Mouse (Mus musculus) heart, adult 2 months (tissue): ENCODE results near the gene Rb1. TPM values are rescaled to one million over a fixed set of nuclear protein-coding genes. Genes with fewer than 3 reads are reported as not detected.

Experiments
- DNase-seq, 2 experiments: peaks; one replicate each; pipeline ENCODE4 v3.0.0; 2021
- H3K27ac ChIP-seq: fragments of 200-600 bp; 2 replicates; pipeline ENCODE4 v1.8.1; 2022
- H3K27me3 ChIP-seq: fragments of 200-500 bp; 2 replicates; pipeline ENCODE4 v1.6.1; 2012; ENCODE audit warnings: mild to moderate bottlenecking, low read length, inconsistent platforms, mixed read lengths; ENCODE audit not compliant: control insufficient read depth, insufficient read depth
- H3K36me3 ChIP-seq: fragments of 200-500 bp; 2 replicates; pipeline ENCODE4 v1.6.1; 2012; ENCODE audit warnings: low read length, inconsistent platforms; ENCODE audit not compliant: control insufficient read depth, insufficient read depth
- H3K4me1 ChIP-seq: fragments of 200-500 bp; 2 replicates; pipeline ENCODE4 v1.6.1; 2011; ENCODE audit warnings: low read length; ENCODE audit not compliant: control insufficient read depth, insufficient read depth
- H3K4me3 ChIP-seq: fragments of 200-600 bp; 2 replicates; pipeline ENCODE4 v1.8.1; 2022
- H3K79me2 ChIP-seq: fragments of 200-500 bp; replicated peaks from 2 replicates; pipeline ENCODE4 v1.6.1; 2012; ENCODE audit warnings: mild to moderate bottlenecking, inconsistent platforms, low read length, moderate library complexity, mixed read lengths; ENCODE audit not compliant: control insufficient read depth, insufficient read depth
- H3K9ac ChIP-seq: fragments of 200-500 bp; 2 replicates; pipeline ENCODE4 v1.6.1; 2012; ENCODE audit warnings: low read depth, mild to moderate bottlenecking, control low read depth, inconsistent platforms, low read length, mixed read lengths
- CTCF ChIP-seq: fragments of 200-600 bp; IDR thresholded peaks from 2 replicates; pipeline ENCODE4 v1.8.1; 2022; ENCODE audit warnings: antibody characterized with exemption, mild to moderate bottlenecking, moderate library complexity
- EP300 ChIP-seq: fragments of 200-500 bp; IDR thresholded peaks from 2 replicates; pipeline ENCODE4 v1.6.1; 2011; ENCODE audit warnings: low read depth, low read length, control low read depth; ENCODE audit not compliant: insufficient read depth
- POLR2A ChIP-seq: fragments of 200-500 bp; IDR thresholded peaks from 2 replicates; pipeline ENCODE4 v1.6.1; 2011; ENCODE audit warnings: mild to moderate bottlenecking, low read depth, low read length, control low read depth; ENCODE audit not compliant: insufficient read depth
- WGBS: fragments of 180-500 bp; shearing (Covaris S2); methylation state at CpG from one replicate; pipeline ENCODE4 v1.1.7; 2018; 5-methylcytosine and 5-hydroxymethylcytosine counted together
- intact Hi-C: fragments of 180-260 bp; cut with DNase I; formaldehyde crosslinking; loops from one replicate; pipeline ENCODE4 v1.15.1; 2025
- polyA plus RNA-seq: library from polyadenylated mRNA; depleted of rRNA; stranded (reverse); fragments of >200 nt; gene quantifications from 2 replicates; pipeline ENCODE4 v1.2.3, GENCODE M21; 2012
- total RNA-seq, 2 experiments: library from RNA; stranded (reverse); gene quantifications; 2 replicates each; pipeline ENCODE4 v1.2.3; 2021

The Rb1 gene
- total and polyA plus RNA-seq, 3 experiments: 5.1 to 19.2 (median 18.2) TPM

GRCm38 (mm10) chr14:73169926-73170844 lies 155.4 kb downstream of the Rb1 start:
- intact Hi-C loops: loop anchor here (5.0 kb wide), 1 partner anchor 58 kb away; no protein-coding TSS in a partner anchor
- H3K4me1 ChIP-seq: no peaks in the 10 kb centered on the region
- H3K27me3 ChIP-seq: no peaks in the 10 kb centered on the region
- no peaks in the 10 kb centered on the region for H3K36me3 ChIP-seq
- H3K79me2 ChIP-seq: no peaks in the 10 kb centered on the region
- H3K27ac ChIP-seq: no peak overlapping the region
- no peak for DNase-seq
- H3K9ac ChIP-seq: no peak overlapping the region
- TF ChIP-seq POLR2A (no peak), EP300 (no peak), CTCF (no peak)
- WGBS: 91% methylated on average over 13 of the region's 13 CpGs
- no peak overlapping the region for H3K4me3 ChIP-seq

GRCm38 (mm10) chr14:73168605-73169004 lies 157.0 kb downstream of the Rb1 start:
- intact Hi-C loops: no loop called here
- H3K79me2 ChIP-seq: no peaks in the 10 kb centered on the region
- no peaks in the 10 kb centered on the region for H3K36me3 ChIP-seq
- no peak overlapping the region for H3K27ac ChIP-seq
- no peaks in the 10 kb centered on the region for H3K4me1 ChIP-seq
- H3K4me3 ChIP-seq: no peak overlapping the region
- no peak for DNase-seq
- TF ChIP-seq EP300 (no peak), POLR2A (no peak), CTCF (no peak)
- 90% methylated on average over 6 of the region's 6 CpGs for WGBS
- H3K9ac ChIP-seq: no peak overlapping the region
- no peaks in the 10 kb centered on the region for H3K27me3 ChIP-seq

GRCm38 (mm10) chr14:73165136-73165535 lies 160.5 kb downstream of the Rb1 start:
- Histone ChIP-seq H3K27me3 (no peaks in the 10 kb centered on the region), H3K79me2 (no peaks in the 10 kb centered on the region), H3K36me3 (no peaks in the 10 kb centered on the region), H3K9ac (no peak overlapping the region), H3K4me1 (no peaks in the 10 kb centered on the region), H3K27ac (no peak overlapping the region), H3K4me3 (no peak overlapping the region)
- 90% methylated on average over 6 of the region's 6 CpGs for WGBS
- DNase-seq: no peak
- TF ChIP-seq EP300 (no peak), POLR2A (no peak), CTCF (no peak)
- intact Hi-C loops: no loop called here

GRCm38 (mm10) chr14:73163363-73163998 lies 162.1 kb downstream of the Rb1 start:
- H3K27me3 ChIP-seq: no peaks in the 10 kb centered on the region
- H3K79me2 ChIP-seq: no peaks in the 10 kb centered on the region
- H3K4me1 ChIP-seq: no peaks in the 10 kb centered on the region
- WGBS: 91% methylated on average over 10 of the region's 10 CpGs
- no peak for DNase-seq
- H3K9ac ChIP-seq: no peak overlapping the region
- H3K4me3 ChIP-seq: no peak overlapping the region
- intact Hi-C loops: no loop called here
- TF ChIP-seq POLR2A: no peak
- TF ChIP-seq EP300: no peak
- no peak for TF ChIP-seq CTCF
- H3K27ac ChIP-seq: no peak overlapping the region
- H3K36me3 ChIP-seq: no peaks in the 10 kb centered on the region

- Histone ChIP-seq H3K9ac (no peak overlapping the region), H3K36me3 (no peaks in the 10 kb centered on the region), H3K27me3 (no peaks in the 10 kb centered on the region), H3K4me3 (no peak overlapping the region), H3K79me2 (no peaks in the 10 kb centered on the region), H3K27ac (no peak overlapping the region), H3K4me1 (no peaks in the 10 kb centered on the region)
- TF ChIP-seq CTCF (no peak), EP300 (no peak), POLR2A (no peak)
- DNase-seq: no peak
- intact Hi-C loops: no loop called here
- WGBS: 89% methylated on average over 13 of the region's 13 CpGs
Measured at GRCm38 (mm10) chr14:73162192-73162800, 163.3 kb downstream of the Rb1 start.
